Mouse (Mus musculus) C2C12 (cell line): Measurements from ENCODE around the gene Syde1.

Experiments used
- CTCF ChIP-seq: IDR thresholded peaks from one replicate; pipeline ENCODE4 v1.5.1; 2011; ENCODE audit not compliant: control insufficient read depth, insufficient read depth, insufficient read length
- MAX ChIP-seq: IDR thresholded peaks from one replicate; pipeline ENCODE4 v1.6.1; 2011; ENCODE audit warnings: mild to moderate bottlenecking, control low read depth
- MYOG ChIP-seq: IDR thresholded peaks from one replicate; pipeline ENCODE4 v1.6.1; 2011; ENCODE audit not compliant: control insufficient read depth, insufficient read length; ENCODE audit errors: extremely low read depth
- USF1 ChIP-seq: IDR thresholded peaks from one replicate; pipeline ENCODE4 v1.6.1; 2011; ENCODE audit warnings: low read depth, mild to moderate bottlenecking, control low read depth, moderate library complexity

DNA sequence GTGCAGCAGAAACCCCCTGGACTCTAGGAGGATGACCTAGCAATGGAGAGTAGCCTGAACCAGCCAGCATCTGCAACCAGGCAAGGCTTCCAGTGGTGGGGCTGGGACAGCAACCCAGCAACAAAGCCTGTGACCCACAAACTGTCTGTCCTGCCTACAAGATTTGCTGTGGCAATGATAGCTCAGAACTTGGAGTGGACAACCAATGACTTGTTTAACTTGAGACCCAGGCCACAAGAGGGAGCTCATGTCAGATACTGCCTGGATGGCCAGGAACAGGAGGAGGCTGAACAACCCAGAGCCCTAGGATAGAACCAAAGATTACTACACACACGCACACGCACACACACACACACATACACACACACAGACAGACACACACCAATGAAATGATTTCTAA lies 50.8 kb downstream of the Syde1 start:
- no peak for TF ChIP-seq CTCF
- TF ChIP-seq USF1, result no peak
- no peak for TF ChIP-seq MYOG
- TF ChIP-seq MAX, result no peak
